Mouse (Mus musculus) spleen, adult 2 months (tissue): ENCODE results near the gene Mapk3. TPM values are rescaled to one million over a fixed set of nuclear protein-coding genes. Genes with fewer than 3 reads are reported as not detected.

Source experiments
- DNase-seq, 2 experiments: peaks; one replicate each; pipeline versions ENCODE4 v3.0.0 to v3.0.0-alpha.2; 2012 to 2021; ENCODE audit warnings: low spot score in 2 of 2, low read depth in 1 of 2
- H3K27ac ChIP-seq: fragments of 200-500 bp; 2 replicates; pipeline ENCODE4 v1.5.1; 2012; ENCODE audit warnings: low read length, inconsistent platforms; ENCODE audit not compliant: insufficient read depth
- H3K27me3 ChIP-seq: fragments of 200-500 bp; 2 replicates; pipeline ENCODE4 v1.6.1; 2012; ENCODE audit warnings: mild to moderate bottlenecking, moderate library complexity, low read length, inconsistent platforms; ENCODE audit not compliant: control insufficient read depth, insufficient read depth
- H3K36me3 ChIP-seq: fragments of 200-500 bp; 2 replicates; pipeline ENCODE4 v1.6.1; 2012; ENCODE audit warnings: mild to moderate bottlenecking, low read length, inconsistent platforms; ENCODE audit not compliant: control insufficient read depth, insufficient read depth
- H3K4me1 ChIP-seq: fragments of 200-500 bp; 2 replicates; pipeline ENCODE4 v1.6.1; 2011; ENCODE audit warnings: inconsistent platforms; ENCODE audit not compliant: control insufficient read depth, insufficient read depth, insufficient read length
- H3K4me3 ChIP-seq: fragments of 200-500 bp; 2 replicates; pipeline ENCODE4 v1.5.1; 2011; ENCODE audit warnings: mild to moderate bottlenecking, inconsistent platforms; ENCODE audit not compliant: insufficient read depth, insufficient read length; ENCODE audit errors: extremely low read depth
- CTCF ChIP-seq: fragments of 200-500 bp; IDR thresholded peaks from 2 replicates; pipeline ENCODE4 v1.5.1; 2011; ENCODE audit warnings: mild to moderate bottlenecking, inconsistent platforms; ENCODE audit not compliant: insufficient read depth, insufficient read length, insufficient replicate concordance; ENCODE audit errors: extremely low read depth
- POLR2A ChIP-seq: fragments of 200-500 bp; IDR thresholded peaks from 2 replicates; pipeline ENCODE4 v1.6.1; 2011; ENCODE audit warnings: low read depth, low read length, inconsistent platforms
- WGBS: fragments of 180-500 bp; shearing (Covaris S2); methylation state at CpG from one replicate; pipeline ENCODE4 v1.1.7; 2018; 5-methylcytosine and 5-hydroxymethylcytosine counted together
- polyA plus RNA-seq: library from polyadenylated mRNA; depleted of rRNA; stranded (reverse); fragments of >200 nt; gene quantifications from 2 replicates; pipeline ENCODE4 v1.2.3, GENCODE M21; 2012

Mapk3 gene
- polyA plus RNA-seq, 1 experiment, result 108 TPM

DNA sequence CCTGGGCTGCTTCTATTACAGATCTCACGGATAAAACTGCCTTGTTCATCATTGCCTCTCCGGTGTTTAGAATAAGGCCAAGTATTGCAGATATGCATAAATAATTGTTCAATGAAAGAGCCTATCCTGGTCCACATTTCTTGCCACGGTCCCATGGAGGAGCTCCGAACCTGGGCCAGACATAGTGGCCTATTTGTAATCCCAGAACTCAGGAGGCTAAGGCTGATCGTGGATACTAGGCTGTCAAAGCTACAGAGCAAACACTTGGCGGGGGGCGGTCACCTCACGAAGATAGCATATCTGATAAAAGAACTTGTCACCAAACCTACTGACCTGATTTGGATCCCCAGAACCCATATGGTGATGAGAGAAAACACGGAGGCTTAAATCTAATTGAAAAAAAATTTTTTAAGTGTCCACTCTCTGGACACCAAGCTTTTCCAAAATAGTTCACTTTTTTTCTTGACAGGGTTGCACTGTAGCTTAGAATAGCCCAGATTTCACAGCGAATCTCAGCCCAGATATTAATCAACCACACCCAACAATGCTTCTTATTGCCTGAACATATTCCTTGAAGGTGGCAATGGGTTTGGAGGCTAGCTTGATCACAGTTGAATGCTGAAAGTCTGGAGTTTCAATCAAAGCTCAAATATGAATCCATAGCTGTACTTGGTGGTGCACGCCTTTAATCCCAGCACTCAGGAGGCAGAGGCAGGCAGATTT, 33.5 kb downstream of the Mapk3 start:
- H3K27me3 ChIP-seq, result no peaks in the 10 kb centered on the region
- no peak for DNase-seq
- 38% methylated on average over 11 of the region's 11 CpGs for WGBS
- H3K4me3 ChIP-seq, result peak overlapping the region; percentile 15
- H3K36me3 ChIP-seq, result peaks cover 36% of the 10 kb centered on the region
- peak overlapping the region; percentile 49 for H3K27ac ChIP-seq
- TF ChIP-seq POLR2A (no peak), CTCF (no peak)
- peaks cover 10% of the 10 kb centered on the region; the same call in 1 of the 2 replicates for H3K4me1 ChIP-seq

GRCm38 (mm10) chr7:126793456-126794270, 34.3 kb downstream of the Mapk3 start:
- no peak overlapping the region for H3K4me3 ChIP-seq
- H3K4me1 ChIP-seq, result peaks cover 11% of the 10 kb centered on the region; the same call in 1 of the 2 replicates
- peaks cover 29% of the 10 kb centered on the region for H3K36me3 ChIP-seq
- no peak for DNase-seq
- no peaks in the 10 kb centered on the region for H3K27me3 ChIP-seq
- peak overlapping the region; percentile 67 for H3K27ac ChIP-seq
- TF ChIP-seq CTCF, result no peak
- TF ChIP-seq POLR2A, result no peak
- WGBS, result 82% methylated on average over 4 of the region's 4 CpGs

- peaks cover 11% of the 10 kb centered on the region; the same call in 1 of the 2 replicates for H3K4me1 ChIP-seq
- WGBS, result 23% methylated on average over 4 of the region's 4 CpGs
- H3K27me3 ChIP-seq, result no peaks in the 10 kb centered on the region
- peaks cover 23% of the 10 kb centered on the region for H3K36me3 ChIP-seq
- H3K27ac ChIP-seq, result peak overlapping the region; percentile 67
- no peak overlapping the region for H3K4me3 ChIP-seq
- no peak for DNase-seq
- no peak for TF ChIP-seq POLR2A
- TF ChIP-seq CTCF, result no peak
Observed at GRCm38 (mm10) chr7:126794271-126794605, 34.8 kb downstream of the Mapk3 start.

DNA sequence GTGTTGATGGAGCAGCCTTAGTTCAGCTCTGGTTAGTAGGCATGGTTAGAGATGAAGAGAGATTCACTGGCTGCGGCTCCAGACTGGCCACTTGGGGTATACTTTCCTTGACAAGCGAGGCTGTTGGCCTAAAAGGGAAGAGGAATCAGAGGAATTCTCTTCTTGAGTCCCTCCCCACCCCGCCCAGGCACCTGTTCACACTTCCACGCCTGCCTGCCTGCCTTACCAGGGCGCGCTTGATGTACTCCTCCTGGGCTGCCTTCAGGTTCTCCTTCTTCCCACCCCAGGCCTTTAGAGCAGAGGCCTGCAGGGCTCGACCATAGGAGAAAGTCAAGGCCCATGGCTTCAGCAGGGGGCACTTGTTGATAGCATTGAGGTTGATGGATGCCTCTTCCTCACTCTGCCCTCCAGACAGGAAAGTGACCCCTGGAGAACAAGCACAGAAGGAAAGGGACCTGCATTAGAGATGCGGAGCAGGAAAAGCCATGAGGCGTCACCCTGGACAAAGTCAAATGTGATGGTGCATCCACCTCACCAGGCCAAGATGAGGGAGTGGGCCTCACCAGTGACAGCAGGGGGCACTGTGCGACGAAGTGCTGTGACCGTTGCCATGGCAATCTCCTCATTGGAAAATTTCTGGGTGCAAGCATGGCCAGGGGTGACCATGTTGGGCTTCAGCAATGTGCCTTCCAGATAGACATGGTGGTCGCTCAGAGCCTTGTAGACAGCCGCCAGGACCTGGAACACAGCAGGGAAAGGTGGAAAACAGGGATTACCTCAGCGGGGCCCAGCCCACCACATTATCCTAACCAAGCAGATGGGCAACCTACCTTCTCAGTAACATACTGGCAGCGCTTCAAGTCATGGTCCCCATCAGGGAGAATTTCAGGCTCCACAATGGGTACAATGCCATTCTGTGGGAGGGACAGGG, 36.3 kb downstream of the Mapk3 start:
- H3K27me3 ChIP-seq, result no peaks in the 10 kb centered on the region
- H3K27ac ChIP-seq, result no peak overlapping the region
- H3K4me3 ChIP-seq, result no peak overlapping the region
- H3K36me3 ChIP-seq, result peaks cover 16% of the 10 kb centered on the region
- TF ChIP-seq CTCF, result no peak
- TF ChIP-seq POLR2A, result no peak
- no peak for DNase-seq
- peaks cover 11% of the 10 kb centered on the region; the same call in 1 of the 2 replicates for H3K4me1 ChIP-seq
- 93% methylated on average over 16 of the region's 16 CpGs for WGBS

GRCm38 (mm10) chr7:126796350-126796932, 37.0 kb downstream of the Mapk3 start:
- Histone ChIP-seq H3K4me3 (no peak overlapping the region), H3K36me3 (peaks cover 16% of the 10 kb centered on the region), H3K27me3 (no peaks in the 10 kb centered on the region), H3K4me1 (peaks cover 9% of the 10 kb centered on the region; the same call in 1 of the 2 replicates), H3K27ac (no peak overlapping the region)
- no peak for TF ChIP-seq POLR2A
- peak; percentile 1; the same call in 1 of the 2 replicates for TF ChIP-seq CTCF
- WGBS, result 84% methylated on average over 8 of the region's 8 CpGs
- no peak for DNase-seq
